Mouse (Mus musculus): ENCODE results near the gene Acap3. TPM values are rescaled to one million over a fixed set of nuclear protein-coding genes. Genes with fewer than 3 reads are reported as not detected.

The Acap3 gene
- polyA plus RNA-seq, 1 experiment from 2014 or later, result 24.3 TPM

- no peak overlapping the region for H3K4me3 ChIP-seq
- H3K36me3 ChIP-seq, result peaks cover 76% of the 10 kb centered on the region
- no peaks in the 10 kb centered on the region for H3K4me1 ChIP-seq
- WGBS, result 90% methylated on average over 13 of the region's 13 CpGs
- H3K27me3 ChIP-seq (ENCODE audit: low read depth, poor library complexity, severe bottlenecking), result no peaks in the 10 kb centered on the region
- H3K27ac ChIP-seq (replicated peaks), result no peak overlapping the region
- no peaks in the 10 kb centered on the region for H3K9me3 ChIP-seq (replicated peaks)
- DNase-seq (ENCODE audit: low spot score), result no peak
These were observed 12.9 kb downstream of the Acap3 start for GRCm38 (mm10) chr4:155904318-155905102.

DNA sequence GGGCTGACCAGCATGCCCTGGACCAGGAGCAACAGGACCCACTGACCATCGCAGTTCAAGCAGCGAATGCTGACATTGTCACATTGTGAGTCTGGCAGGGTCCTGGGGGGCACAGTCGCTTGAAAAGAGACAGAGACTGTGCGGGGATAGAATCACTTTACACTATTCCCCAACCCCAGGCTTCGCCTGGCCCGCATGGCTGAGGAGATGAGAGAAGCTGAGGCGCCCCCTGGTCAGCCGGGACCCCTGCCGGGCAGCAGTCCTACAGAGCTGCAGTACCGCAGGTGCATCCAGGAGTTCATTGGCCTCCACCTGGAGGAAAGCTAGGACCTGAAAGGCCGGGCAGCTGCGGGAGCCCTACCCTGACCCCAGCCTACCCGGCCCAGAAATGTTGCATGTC, 14.0 kb downstream of the Acap3 start:
- Histone ChIP-seq H3K36me3 (peaks cover 65% of the 10 kb centered on the region), H3K4me1 (no peaks in the 10 kb centered on the region), H3K4me3 (no peak overlapping the region), H3K27me3 (ENCODE audit: low read depth, poor library complexity, severe bottlenecking) (no peaks in the 10 kb centered on the region), H3K9me3 (replicated peaks) (no peaks in the 10 kb centered on the region), H3K27ac (replicated peaks) (no peak overlapping the region)
- WGBS, result 85% methylated on average over 13 of the region's 13 CpGs
- DNase-seq (ENCODE audit: low spot score), result peak; percentile 8

DNA sequence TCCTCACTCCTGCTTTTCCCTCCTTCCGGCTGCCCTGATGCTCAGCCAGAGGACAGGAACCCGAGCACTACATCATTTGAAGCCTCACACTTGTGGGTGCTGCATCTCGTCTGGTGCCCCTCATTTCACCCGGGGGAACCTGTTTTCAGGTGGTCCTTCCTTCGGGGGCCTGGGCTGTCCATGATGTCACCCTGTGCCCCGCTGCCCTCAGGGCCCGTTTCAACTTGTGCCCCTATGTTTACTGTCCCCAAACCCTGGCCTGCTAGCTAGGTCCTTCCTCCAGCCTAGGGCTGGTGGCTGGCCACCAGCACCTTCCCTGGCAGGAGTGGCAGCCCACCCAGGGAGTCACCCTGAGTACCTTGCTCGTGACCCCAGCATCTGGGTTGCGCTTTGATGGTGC, 14.5 kb downstream of the Acap3 start:
- peak; percentile 9 for DNase-seq (ENCODE audit: low spot score)
- Histone ChIP-seq H3K27ac (replicated peaks) (no peak overlapping the region), H3K4me1 (no peaks in the 10 kb centered on the region), H3K4me3 (no peak overlapping the region), H3K36me3 (peaks cover 60% of the 10 kb centered on the region), H3K9me3 (replicated peaks) (no peaks in the 10 kb centered on the region), H3K27me3 (ENCODE audit: low read depth, poor library complexity, severe bottlenecking) (no peaks in the 10 kb centered on the region)
- WGBS, result 84% methylated on average over 9 of the region's 9 CpGs

GRCm38 (mm10) chr4:155907003-155907402, 15.4 kb downstream of the Acap3 start:
- Histone ChIP-seq H3K27ac (replicated peaks) (no peak overlapping the region), H3K4me3 (no peak overlapping the region), H3K9me3 (replicated peaks) (no peaks in the 10 kb centered on the region), H3K4me1 (no peaks in the 10 kb centered on the region), H3K27me3 (ENCODE audit: low read depth, poor library complexity, severe bottlenecking) (no peaks in the 10 kb centered on the region), H3K36me3 (peaks cover 51% of the 10 kb centered on the region)
- no peak for DNase-seq (ENCODE audit: low spot score)
- WGBS, result 87% methylated on average over 11 of the region's 11 CpGs

DNA sequence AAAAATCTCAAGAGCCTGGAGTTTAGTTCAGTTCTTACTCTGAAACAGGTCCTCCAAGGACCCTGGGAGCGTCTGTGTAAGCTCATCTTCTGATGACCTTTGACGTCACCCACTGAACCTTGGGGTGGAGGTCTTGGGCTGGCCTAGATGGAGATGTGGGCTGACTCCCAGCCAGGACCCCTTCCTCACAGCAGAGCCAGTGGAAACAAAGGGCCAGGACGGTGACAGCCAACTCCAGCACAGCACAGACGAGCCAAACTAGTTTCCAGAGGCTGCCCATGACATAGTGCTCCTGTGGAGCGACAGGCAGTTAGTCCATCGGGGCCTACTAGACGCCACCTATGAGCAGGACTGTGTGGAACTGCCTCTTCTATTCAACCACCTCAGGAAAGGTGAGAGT, 16.7 kb downstream of the Acap3 start:
- no peaks in the 10 kb centered on the region for H3K4me1 ChIP-seq
- no peaks in the 10 kb centered on the region for H3K9me3 ChIP-seq (replicated peaks)
- no peak overlapping the region for H3K4me3 ChIP-seq
- no peak for DNase-seq (ENCODE audit: low spot score)
- H3K36me3 ChIP-seq, result peaks cover 38% of the 10 kb centered on the region
- 86% methylated on average over 7 of the region's 7 CpGs for WGBS
- H3K27ac ChIP-seq (replicated peaks), result no peak overlapping the region
- no peaks in the 10 kb centered on the region for H3K27me3 ChIP-seq (ENCODE audit: low read depth, poor library complexity, severe bottlenecking)

GRCm38 (mm10) chr4:155908751-155909150, 17.1 kb downstream of the Acap3 start:
- Histone ChIP-seq H3K27ac (replicated peaks) (no peak overlapping the region), H3K4me1 (no peaks in the 10 kb centered on the region), H3K36me3 (peaks cover 34% of the 10 kb centered on the region), H3K9me3 (replicated peaks) (no peaks in the 10 kb centered on the region), H3K27me3 (ENCODE audit: low read depth, poor library complexity, severe bottlenecking) (no peaks in the 10 kb centered on the region), H3K4me3 (no peak overlapping the region)
- DNase-seq (ENCODE audit: low spot score), result no peak
- WGBS, result 92% methylated on average over 4 of the region's 4 CpGs

- no peaks in the 10 kb centered on the region for H3K27me3 ChIP-seq (ENCODE audit: low read depth, poor library complexity, severe bottlenecking)
- H3K4me1 ChIP-seq, result peaks cover 10% of the 10 kb centered on the region
- no peak for DNase-seq (ENCODE audit: low spot score)
- 80% methylated on average over 1 of the region's 1 CpGs for WGBS
- H3K9me3 ChIP-seq (replicated peaks), result no peaks in the 10 kb centered on the region
- no peak overlapping the region for H3K4me3 ChIP-seq
- no peak overlapping the region for H3K27ac ChIP-seq (replicated peaks)
- no peaks in the 10 kb centered on the region for H3K36me3 ChIP-seq
These were observed 40.4 kb downstream of the Acap3 start for GRCm38 (mm10) chr4:155932031-155932430.

DNA sequence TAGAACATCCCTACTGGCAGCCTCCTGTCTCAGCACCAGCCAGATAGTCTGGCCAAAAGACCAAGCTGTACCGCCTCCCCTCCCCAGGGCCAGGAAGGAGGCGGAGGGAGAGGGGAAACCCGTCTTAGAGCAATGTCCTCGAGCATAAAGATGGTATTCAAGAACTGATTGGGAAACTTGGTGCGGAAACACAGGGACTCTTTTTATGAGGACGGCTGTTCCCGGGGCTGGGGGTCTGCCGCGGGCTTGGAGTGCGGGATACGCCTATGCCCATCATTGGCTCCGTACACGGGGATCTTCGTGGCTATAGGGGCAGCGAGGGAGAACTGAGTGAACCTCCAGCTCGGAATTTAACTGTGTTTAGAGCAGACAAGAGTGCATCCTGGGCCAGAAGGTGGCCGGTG, 51.4 kb downstream of the Acap3 start:
- peaks cover 23% of the 10 kb centered on the region for H3K4me1 ChIP-seq
- no peaks in the 10 kb centered on the region for H3K9me3 ChIP-seq (replicated peaks)
- peak overlapping the region; percentile 93 for H3K27ac ChIP-seq (replicated peaks)
- H3K4me3 ChIP-seq, result peak overlapping the region; percentile 98
- H3K36me3 ChIP-seq, result peaks cover 24% of the 10 kb centered on the region
- WGBS, result 1% methylated on average over 17 of the region's 17 CpGs
- DNase-seq (ENCODE audit: low spot score), result no peak
- no peaks in the 10 kb centered on the region for H3K27me3 ChIP-seq (ENCODE audit: low read depth, poor library complexity, severe bottlenecking)

GRCm38 (mm10) chr4:155943534-155944249, 52.1 kb downstream of the Acap3 start, which contains the start of gene Ube2j2:
TSS of gene Ube2j2 (plus strand) at chr4:155943831.
- Histone ChIP-seq H3K4me1 (peaks cover 23% of the 10 kb centered on the region), H3K36me3 (peaks cover 30% of the 10 kb centered on the region), H3K27ac (replicated peaks) (peak within 1 kb of the TSS; percentile 93), H3K9me3 (replicated peaks) (no peaks in the 10 kb centered on the region), H3K27me3 (ENCODE audit: low read depth, poor library complexity, severe bottlenecking) (no peaks in the 10 kb centered on the region), H3K4me3 (peak within 1 kb of the TSS; percentile 98)
- DNase-seq (ENCODE audit: low spot score), result peak; percentile 98
- whole genome bisulfite sequencing, result under 1% methylated on average over 80 of the region's 85 CpGs

DNA sequence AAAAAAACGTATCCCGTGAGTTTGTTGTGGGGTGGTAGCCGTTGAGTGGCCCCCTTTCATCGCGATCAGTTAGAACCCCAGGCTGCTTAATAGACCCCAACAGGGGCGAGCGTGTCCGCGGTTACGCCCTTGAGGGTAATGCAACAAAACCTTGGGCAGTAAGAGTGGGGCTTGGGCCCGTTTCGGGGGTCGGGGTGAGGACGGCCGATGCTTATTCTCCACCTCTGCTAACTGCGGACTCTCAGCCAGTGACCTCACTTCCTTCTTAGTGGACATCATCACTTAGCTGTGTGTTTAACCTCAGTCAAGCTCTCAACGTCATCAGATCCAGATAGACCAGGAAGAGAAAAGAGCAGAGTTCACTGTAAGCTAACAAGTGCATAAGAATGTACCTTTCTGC, 52.6 kb downstream of the Acap3 start:
- Histone ChIP-seq H3K4me1 (peaks cover 23% of the 10 kb centered on the region), H3K36me3 (peaks cover 36% of the 10 kb centered on the region), H3K9me3 (replicated peaks) (no peaks in the 10 kb centered on the region), H3K4me3 (peak overlapping the region; percentile 98), H3K27me3 (ENCODE audit: low read depth, poor library complexity, severe bottlenecking) (no peaks in the 10 kb centered on the region), H3K27ac (replicated peaks) (peak overlapping the region; percentile 93)
- WGBS, result under 1% methylated on average over 17 of the region's 17 CpGs
- DNase-seq (ENCODE audit: low spot score), result no peak

DNA sequence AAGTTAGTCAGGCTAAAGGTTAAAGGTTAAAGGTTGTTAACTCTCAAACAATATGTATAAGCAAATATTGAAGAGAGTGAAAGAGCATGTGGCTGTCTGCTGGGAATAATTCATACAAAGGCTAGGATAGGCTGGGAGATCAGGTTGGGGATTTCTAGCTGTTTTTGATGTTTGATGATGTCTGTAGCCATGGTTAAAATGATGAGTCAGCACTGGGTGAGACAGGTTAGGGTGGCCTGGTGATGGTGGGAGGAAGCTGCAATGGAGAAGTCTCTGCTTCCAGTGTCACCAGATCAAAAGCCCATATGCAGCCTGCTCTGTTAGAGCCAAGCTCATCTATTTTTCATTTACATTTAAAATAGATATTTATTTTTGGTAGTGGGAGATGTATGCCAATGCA, 55.5 kb downstream of the Acap3 start:
- no peaks in the 10 kb centered on the region for H3K27me3 ChIP-seq (ENCODE audit: low read depth, poor library complexity, severe bottlenecking)
- H3K27ac ChIP-seq (replicated peaks), result no peak overlapping the region
- H3K4me3 ChIP-seq, result no peak overlapping the region
- no peak for DNase-seq (ENCODE audit: low spot score)
- H3K4me1 ChIP-seq, result peaks cover 23% of the 10 kb centered on the region
- H3K36me3 ChIP-seq, result peaks cover 64% of the 10 kb centered on the region
- H3K9me3 ChIP-seq (replicated peaks), result no peaks in the 10 kb centered on the region

GRCm38 (mm10) chr4:155955491-155955890, 63.9 kb downstream of the Acap3 start:
- Histone ChIP-seq H3K36me3 (peaks cover 90% of the 10 kb centered on the region), H3K27me3 (ENCODE audit: low read depth, poor library complexity, severe bottlenecking) (no peaks in the 10 kb centered on the region)
- 92% methylated on average over 6 of the region's 6 CpGs for WGBS

More at GRCm38 (mm10) chr4:155955491-155955890, 63.9 kb downstream of the Acap3 start:
- no peaks in the 10 kb centered on the region for H3K4me1 ChIP-seq
- H3K4me3 ChIP-seq, result no peak overlapping the region
- no peaks in the 10 kb centered on the region for H3K9me3 ChIP-seq (replicated peaks)
- H3K27ac ChIP-seq (replicated peaks), result no peak overlapping the region
- DNase-seq (ENCODE audit: low spot score), result no peak

All from midbrain, embryonic 10.5 days (tissue).